Mouse (Mus musculus) cerebellum, adult 2 months (tissue): ENCODE results near the gene Dnase2b. TPM values are rescaled to one million over a fixed set of nuclear protein-coding genes. Genes with fewer than 3 reads are reported as not detected.

Experiments used
- DNase-seq, 2 experiments: peaks; one replicate each; pipeline ENCODE4 v3.0.0; 2021
- H3K27ac ChIP-seq: fragments of 200-500 bp; 2 replicates; pipeline ENCODE4 v1.5.1; 2012; ENCODE audit warnings: low read length, control low read depth, inconsistent platforms; ENCODE audit not compliant: insufficient read depth
- H3K27me3 ChIP-seq: fragments of 200-500 bp; 2 replicates; pipeline ENCODE4 v1.6.1; 2012; ENCODE audit warnings: inconsistent platforms, mild to moderate bottlenecking, low read length, moderate library complexity; ENCODE audit not compliant: control insufficient read depth, insufficient read depth
- H3K4me1 ChIP-seq: fragments of 200-500 bp; 2 replicates; pipeline ENCODE4 v1.6.1; 2011; ENCODE audit warnings: low read length; ENCODE audit not compliant: control insufficient read depth, insufficient read depth
- H3K4me3 ChIP-seq: fragments of 200-500 bp; replicated peaks from 2 replicates; pipeline ENCODE3; 2011; ENCODE audit warnings: mild to moderate bottlenecking, low read depth, low read length, control low read depth; ENCODE audit not compliant: insufficient read depth
- CTCF ChIP-seq: fragments of 200-500 bp; IDR thresholded peaks from 2 replicates; pipeline ENCODE4 v1.5.1; 2011; ENCODE audit warnings: low read depth, mild to moderate bottlenecking, control low read depth, low read length, moderate library complexity, borderline replicate concordance; ENCODE audit not compliant: insufficient read depth
- POLR2A ChIP-seq: fragments of 200-500 bp; IDR thresholded peaks from 2 replicates; pipeline ENCODE4 v1.6.1; 2011; ENCODE audit warnings: low read length, control low read depth, borderline replicate concordance; ENCODE audit not compliant: insufficient read depth
- WGBS: fragments of 180-500 bp; shearing (Covaris S2); methylation state at CpG from one replicate; pipeline ENCODE4 v1.1.7; 2018; 5-methylcytosine and 5-hydroxymethylcytosine counted together
- polyA plus RNA-seq: library from polyadenylated mRNA; depleted of rRNA; stranded (reverse); fragments of >200 nt; gene quantifications from 2 replicates; pipeline ENCODE4 v1.2.3, GENCODE M21; 2012

Gene Dnase2b
- polyA plus RNA-seq, 1 experiment, result not detected

GRCm38 (mm10) chr3:146611261-146611660, 4.1 kb downstream of the Dnase2b start:
- no peak overlapping the region for H3K27ac ChIP-seq
- 84% methylated on average over 4 of the region's 4 CpGs for WGBS
- H3K4me1 ChIP-seq, result no peaks in the 10 kb centered on the region
- DNase-seq, result no peak
- no peaks in the 10 kb centered on the region for H3K27me3 ChIP-seq
- TF ChIP-seq POLR2A (no peak), CTCF (no peak)
- no peak overlapping the region for H3K4me3 ChIP-seq

- no peak for TF ChIP-seq POLR2A
- TF ChIP-seq CTCF, result no peak
- Histone ChIP-seq H3K27me3 (no peaks in the 10 kb centered on the region), H3K4me1 (no peaks in the 10 kb centered on the region), H3K4me3 (no peak overlapping the region), H3K27ac (no peak overlapping the region)
- no peak for DNase-seq
- WGBS, result 90% methylated on average over 10 of the region's 10 CpGs
Measured at GRCm38 (mm10) chr3:146610322-146610721, 5.1 kb downstream of the Dnase2b start.

- TF ChIP-seq CTCF, result no peak
- no peak overlapping the region for H3K4me3 ChIP-seq
- H3K27me3 ChIP-seq, result no peaks in the 10 kb centered on the region
- DNase-seq, result no peak
- 18% methylated on average over 1 of the region's 1 CpGs for WGBS
- H3K27ac ChIP-seq, result no peak overlapping the region
- no peaks in the 10 kb centered on the region for H3K4me1 ChIP-seq
Measured at GRCm38 (mm10) chr3:146607368-146607767, 8.0 kb downstream of the Dnase2b start.

- Histone ChIP-seq H3K4me1 (no peaks in the 10 kb centered on the region), H3K27me3 (no peaks in the 10 kb centered on the region), H3K4me3 (no peak overlapping the region), H3K27ac (no peak overlapping the region)
- TF ChIP-seq CTCF (no peak), POLR2A (no peak)
- DNase-seq, result no peak
- WGBS, result 86% methylated on average over 9 of the region's 9 CpGs
Measured at GRCm38 (mm10) chr3:146604647-146605046, 10.7 kb downstream of the Dnase2b start.

GRCm38 (mm10) chr3:146602531-146602930, 12.9 kb downstream of the Dnase2b start:
- no peaks in the 10 kb centered on the region for H3K4me1 ChIP-seq
- no peak overlapping the region for H3K4me3 ChIP-seq
- no peaks in the 10 kb centered on the region for H3K27me3 ChIP-seq
- DNase-seq, result no peak
- TF ChIP-seq POLR2A (no peak), CTCF (no peak)
- H3K27ac ChIP-seq, result no peak overlapping the region
- WGBS, result 93% methylated on average over 3 of the region's 3 CpGs

GRCm38 (mm10) chr3:146601205-146601604, 14.2 kb downstream of the Dnase2b start:
- no peak for TF ChIP-seq CTCF
- no peak for TF ChIP-seq POLR2A
- Histone ChIP-seq H3K4me3 (no peak overlapping the region), H3K27ac (no peak overlapping the region), H3K27me3 (no peaks in the 10 kb centered on the region), H3K4me1 (no peaks in the 10 kb centered on the region)
- DNase-seq, result no peak
- WGBS, result 95% methylated on average over 2 of the region's 2 CpGs

GRCm38 (mm10) chr3:146599198-146599900, 16.0 kb downstream of the Dnase2b start:
- Histone ChIP-seq H3K27me3 (no peaks in the 10 kb centered on the region), H3K4me1 (no peaks in the 10 kb centered on the region), H3K4me3 (no peak overlapping the region), H3K27ac (no peak overlapping the region)
- 55% methylated on average over 6 of the region's 6 CpGs for WGBS
- TF ChIP-seq CTCF (no peak), POLR2A (no peak)
- no peak for DNase-seq

GRCm38 (mm10) chr3:146598411-146598810, 17.0 kb downstream of the Dnase2b start:
- TF ChIP-seq POLR2A (no peak), CTCF (no peak)
- Histone ChIP-seq H3K27ac (no peak overlapping the region), H3K4me1 (no peaks in the 10 kb centered on the region), H3K4me3 (no peak overlapping the region), H3K27me3 (no peaks in the 10 kb centered on the region)
- WGBS, result 89% methylated on average over 6 of the region's 6 CpGs
- no peak for DNase-seq

GRCm38 (mm10) chr3:146596864-146597263, 18.5 kb downstream of the Dnase2b start:
- no peak for DNase-seq
- Histone ChIP-seq H3K27me3 (no peaks in the 10 kb centered on the region), H3K27ac (no peak overlapping the region), H3K4me3 (no peak overlapping the region), H3K4me1 (no peaks in the 10 kb centered on the region)
- 92% methylated on average over 7 of the region's 7 CpGs for WGBS
- TF ChIP-seq POLR2A (no peak), CTCF (no peak)
